Mouse (Mus musculus): ENCODE data around the gene Tmem206.

Gene Tmem206

GRCm38 (mm10) chr1:191325726-191326232 lies at the start of gene Tmem206:
Gene Tmem206 (plus strand): TSS chr1:191325912.
- peak; percentile 96 for DNase-seq

- DNase-seq, result no peak
Observed at GRCm38 (mm10) chr1:191276181-191276580, 49.5 kb upstream of the Tmem206 start.

GRCm38 (mm10) chr1:191277549-191278059 lies 48.1 kb upstream of the Tmem206 start:
- peak; percentile 93 for DNase-seq

- no peak for DNase-seq
Observed at GRCm38 (mm10) chr1:191278324-191278723, 47.4 kb upstream of the Tmem206 start.

- DNase-seq, result peak; percentile 64
Observed at GRCm38 (mm10) chr1:191281171-191281570, 44.5 kb upstream of the Tmem206 start.

- no peak for DNase-seq
Observed at GRCm38 (mm10) chr1:191282319-191282718, 43.4 kb upstream of the Tmem206 start.

- peak; percentile 44 for DNase-seq
Observed at GRCm38 (mm10) chr1:191283110-191284040, 42.3 kb upstream of the Tmem206 start.

- no peak for DNase-seq
Observed at GRCm38 (mm10) chr1:191284502-191284901, 41.2 kb upstream of the Tmem206 start.

GRCm38 (mm10) chr1:191288762-191289161 lies 37.0 kb upstream of the Tmem206 start:
- peak; percentile 87 for DNase-seq

GRCm38 (mm10) chr1:191292348-191292747 lies 33.4 kb upstream of the Tmem206 start:
- DNase-seq, result peak; percentile 76

- no peak for DNase-seq
Observed at GRCm38 (mm10) chr1:191293051-191293450, 32.7 kb upstream of the Tmem206 start.

- DNase-seq, result no peak
Observed at GRCm38 (mm10) chr1:191293996-191294795, 31.5 kb upstream of the Tmem206 start.

GRCm38 (mm10) chr1:191295784-191296183 lies 29.9 kb upstream of the Tmem206 start:
- no peak for DNase-seq

GRCm38 (mm10) chr1:191296445-191296844 lies 29.3 kb upstream of the Tmem206 start:
- DNase-seq, result peak; percentile 72

- no peak for DNase-seq
Observed at GRCm38 (mm10) chr1:191298304-191298703, 27.4 kb upstream of the Tmem206 start.

- DNase-seq, result peak; percentile 71
Observed at GRCm38 (mm10) chr1:191299215-191299942, 26.3 kb upstream of the Tmem206 start.

GRCm38 (mm10) chr1:191301903-191302302 lies 23.8 kb upstream of the Tmem206 start:
- no peak for DNase-seq

GRCm38 (mm10) chr1:191303736-191304135 lies 22.0 kb upstream of the Tmem206 start:
- DNase-seq, result peak; percentile 82

GRCm38 (mm10) chr1:191304216-191304615 lies 21.5 kb upstream of the Tmem206 start:
- DNase-seq, result no peak

- DNase-seq, result no peak
Observed at GRCm38 (mm10) chr1:191305610-191306009, 20.1 kb upstream of the Tmem206 start.

- DNase-seq, result no peak
Observed at GRCm38 (mm10) chr1:191306316-191306715, 19.4 kb upstream of the Tmem206 start.

- no peak for DNase-seq
Observed at GRCm38 (mm10) chr1:191307766-191308455, 17.8 kb upstream of the Tmem206 start.
